Mouse (Mus musculus) splenic B cell, adult 2 months (primary cell): Measurements from ENCODE around the gene Rufy1.

Experiments used
- DNase-seq: peaks from one replicate; pipeline ENCODE4 v3.0.0-alpha.2; 2011; ENCODE audit warnings: low read depth, low spot score
- H3K27me3 ChIP-seq: 2 replicates; pipeline ENCODE4 v1.6.1; 2012; ENCODE audit warnings: mild to moderate bottlenecking, low read length, moderate library complexity, mixed read lengths; ENCODE audit not compliant: control insufficient read depth, poor library complexity, insufficient read depth, severe bottlenecking
- H3K36me3 ChIP-seq: 2 replicates; pipeline ENCODE4 v1.6.1; 2012; ENCODE audit warnings: mild to moderate bottlenecking, low read length, moderate library complexity, mixed read lengths; ENCODE audit not compliant: control insufficient read depth, poor library complexity, insufficient read depth, severe bottlenecking

Gene Rufy1

GRCm38 (mm10) chr11:50358950-50359861, 71.7 kb downstream of the Rufy1 start:
- no peak for DNase-seq
- H3K36me3 ChIP-seq = no peaks in the 10 kb centered on the region
- no peaks in the 10 kb centered on the region for H3K27me3 ChIP-seq

GRCm38 (mm10) chr11:50355395-50355794, 75.5 kb downstream of the Rufy1 start:
- Histone ChIP-seq H3K36me3 (no peaks in the 10 kb centered on the region), H3K27me3 (no peaks in the 10 kb centered on the region)
- DNase-seq = no peak

- DNase-seq = no peak
- Histone ChIP-seq H3K36me3 (no peaks in the 10 kb centered on the region), H3K27me3 (no peaks in the 10 kb centered on the region)
Observed at GRCm38 (mm10) chr11:50354851-50355250, 76.1 kb downstream of the Rufy1 start.

GRCm38 (mm10) chr11:50354162-50354561, 76.8 kb downstream of the Rufy1 start, which contains the start of gene Cby3:
Cby3 (plus strand) TSS chr11:50354462.
- Histone ChIP-seq H3K36me3 (no peaks in the 10 kb centered on the region), H3K27me3 (no peaks in the 10 kb centered on the region)
- no peak for DNase-seq

GRCm38 (mm10) chr11:50352177-50352576, 78.7 kb downstream of the Rufy1 start:
- Histone ChIP-seq H3K27me3 (no peaks in the 10 kb centered on the region), H3K36me3 (no peaks in the 10 kb centered on the region)
- no peak for DNase-seq

GRCm38 (mm10) chr11:50346256-50347032, 84.5 kb downstream of the Rufy1 start:
- Histone ChIP-seq H3K36me3 (no peaks in the 10 kb centered on the region), H3K27me3 (no peaks in the 10 kb centered on the region)
- DNase-seq = no peak

GRCm38 (mm10) chr11:50345486-50345885, 85.4 kb downstream of the Rufy1 start:
- Histone ChIP-seq H3K36me3 (no peaks in the 10 kb centered on the region), H3K27me3 (no peaks in the 10 kb centered on the region)
- DNase-seq = no peak
